Mouse (Mus musculus): ENCODE results near the gene H2-Aa.

The H2-Aa gene

DNA sequence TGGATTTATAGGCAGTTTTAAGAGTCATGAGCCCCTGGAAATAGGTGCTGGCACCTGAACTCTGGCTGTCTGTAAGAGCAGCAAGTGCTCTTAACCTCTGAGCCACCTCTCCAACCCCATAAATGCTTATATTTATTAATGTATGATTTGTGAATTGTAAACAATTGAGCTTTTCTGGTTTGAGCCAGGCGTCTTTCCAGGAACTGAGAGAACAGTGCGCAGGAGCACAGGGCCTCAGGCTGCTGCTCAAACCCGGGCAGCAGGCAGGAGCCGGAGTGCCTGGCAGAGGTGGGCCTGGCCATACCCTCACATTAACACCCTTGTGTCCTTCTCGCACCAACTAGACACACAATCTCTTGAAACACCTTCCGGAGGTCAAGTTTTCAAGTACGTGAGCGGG is 12.4 kb upstream of the H2-Aa start:
- in situ Hi-C loops (cut with MboI) = no loop called here

DNA sequence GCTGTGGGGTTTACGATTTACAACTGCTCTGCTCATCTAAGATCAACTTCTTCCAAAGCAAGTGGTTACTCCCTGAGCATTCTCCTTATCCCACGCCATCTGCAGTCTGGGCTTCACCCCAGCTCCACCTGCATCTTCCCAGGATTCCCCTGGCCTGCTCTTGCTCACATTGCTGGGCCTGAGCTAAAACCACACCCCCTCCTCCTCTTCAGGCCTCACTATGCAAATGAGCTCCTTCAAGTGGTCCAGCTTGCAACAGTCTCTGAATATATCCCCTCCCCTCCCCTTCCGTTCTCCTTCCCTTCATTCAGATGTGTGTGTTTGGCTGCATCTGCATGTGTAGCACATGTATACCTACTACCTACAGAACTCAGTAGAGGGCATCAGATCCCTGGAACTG is 11.7 kb upstream of the H2-Aa start:
- in situ Hi-C loops (cut with MboI) = no loop called here

DNA sequence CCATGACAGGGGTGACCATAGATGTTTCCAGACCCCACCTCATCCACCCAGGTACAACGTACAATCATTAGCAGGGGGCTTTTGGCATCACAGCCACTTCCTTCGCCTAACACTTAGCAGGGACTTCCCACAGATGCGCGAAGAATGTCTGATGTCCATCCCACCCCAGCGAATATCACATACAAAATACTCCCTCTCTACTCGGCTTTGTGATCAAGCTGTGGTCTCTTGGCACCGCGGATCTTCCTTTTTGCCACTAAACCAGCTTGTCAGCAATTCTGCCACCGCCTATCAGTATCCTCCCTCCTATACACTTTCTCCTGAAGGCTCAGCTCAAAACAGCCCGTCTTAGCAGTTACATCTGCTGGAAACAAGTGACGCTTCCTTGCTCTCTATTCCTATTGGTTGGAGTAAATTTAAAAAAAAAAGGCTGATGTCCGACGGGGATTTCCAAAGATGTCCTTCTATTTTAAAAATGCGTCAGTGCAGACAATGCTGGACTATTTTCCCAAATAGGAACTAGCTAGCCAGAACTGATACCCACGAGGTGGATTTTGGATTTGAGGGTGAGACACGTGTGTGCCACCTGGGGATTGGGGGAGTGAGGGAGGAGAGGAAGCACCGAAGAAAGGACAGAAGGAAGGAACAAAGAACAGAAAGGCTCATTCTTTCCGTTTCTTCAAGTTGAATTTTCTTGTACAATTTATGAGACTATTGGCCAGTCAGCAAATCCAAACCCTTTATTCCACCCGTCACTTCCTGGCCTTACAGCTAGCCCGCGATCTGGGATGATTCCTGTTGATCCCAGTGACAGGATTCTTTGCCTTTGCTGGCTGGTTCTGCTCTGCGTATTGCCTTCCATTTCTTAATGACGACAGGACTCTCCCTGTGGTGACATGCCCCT is 8.5 kb upstream of the H2-Aa start:
- in situ Hi-C loops (cut with MboI) = no loop called here

DNA sequence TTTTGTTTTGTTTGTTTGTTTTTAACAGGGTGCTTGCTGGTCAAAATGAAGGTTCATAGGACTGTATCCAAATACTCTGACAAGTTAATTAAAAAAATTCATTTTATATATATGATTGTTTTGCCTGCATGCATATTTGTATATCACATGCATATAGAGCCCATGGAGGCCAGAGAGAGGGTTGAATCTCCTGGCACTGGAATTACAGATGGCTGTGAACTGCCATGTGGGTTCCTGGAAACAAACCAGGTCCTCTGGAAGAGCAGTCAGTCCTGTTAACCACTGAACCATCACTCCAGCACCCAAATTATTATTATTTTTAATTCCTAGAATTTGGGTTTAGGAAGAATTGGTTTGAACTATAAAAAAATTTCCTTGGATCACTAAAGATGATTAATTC is 7.7 kb upstream of the H2-Aa start:
- in situ Hi-C loops (cut with MboI) = no loop called here

DNA sequence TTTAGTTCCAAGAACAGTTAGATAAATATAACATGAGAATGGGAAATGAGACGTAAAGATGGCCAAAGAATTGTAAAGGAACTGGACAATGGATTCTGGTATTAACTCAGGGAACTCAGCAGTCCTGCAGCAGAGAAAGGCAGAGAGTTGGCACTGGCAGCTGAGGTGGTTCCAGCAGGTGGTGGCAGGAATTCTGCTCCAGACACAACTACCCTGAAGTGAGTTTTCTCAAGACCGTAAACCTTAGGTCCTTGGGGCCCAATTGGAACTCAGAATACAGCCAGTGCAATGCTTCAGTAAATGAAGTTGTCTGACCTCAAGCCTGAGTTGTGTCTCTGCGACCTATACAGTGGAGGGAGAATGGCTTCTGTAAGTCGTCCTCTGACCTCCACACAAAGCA is 6.6 kb upstream of the H2-Aa start:
- in situ Hi-C loops (cut with MboI) = no loop called here

DNA sequence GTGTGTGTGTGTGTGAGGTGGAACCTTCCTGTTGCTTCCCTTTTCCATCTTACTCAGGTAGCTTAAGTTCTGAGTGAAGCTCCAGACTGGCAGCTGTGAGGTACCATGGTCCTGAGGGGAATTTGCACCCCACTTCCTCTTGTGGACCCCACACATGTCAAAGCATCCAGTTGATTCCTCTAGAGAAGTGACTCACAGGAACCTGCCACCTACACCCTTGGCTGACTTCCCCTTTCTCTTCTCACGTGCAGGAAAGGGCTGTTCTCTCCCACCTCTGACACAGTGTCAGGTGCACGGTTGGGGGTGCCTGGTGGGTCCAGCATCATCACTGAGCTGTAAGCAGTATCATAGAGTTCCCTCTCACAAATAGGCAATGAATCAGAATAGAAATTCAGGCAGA is 5.9 kb upstream of the H2-Aa start:
- in situ Hi-C loops (cut with MboI) = no loop called here

DNA sequence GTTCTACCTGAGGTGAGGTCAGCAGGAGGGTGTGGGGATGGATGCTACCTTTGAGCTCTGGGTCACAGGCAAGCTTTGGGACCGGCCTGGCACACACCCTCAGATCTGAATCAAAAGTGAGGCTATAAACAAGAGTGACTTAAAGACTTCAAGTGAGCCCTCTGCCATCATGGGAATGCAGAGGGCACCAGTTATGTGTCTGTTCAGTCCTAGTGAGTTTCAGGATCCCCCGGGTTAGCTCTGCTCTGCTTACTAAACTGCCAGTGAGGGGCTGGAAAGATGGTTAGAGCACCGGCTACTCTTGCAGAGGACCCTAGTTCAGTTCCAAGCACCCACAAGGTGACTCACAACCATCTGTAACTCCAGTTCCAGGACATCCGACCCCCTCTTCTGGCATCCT is 4.9 kb upstream of the H2-Aa start:
- in situ Hi-C loops (cut with MboI) = no loop called here

DNA sequence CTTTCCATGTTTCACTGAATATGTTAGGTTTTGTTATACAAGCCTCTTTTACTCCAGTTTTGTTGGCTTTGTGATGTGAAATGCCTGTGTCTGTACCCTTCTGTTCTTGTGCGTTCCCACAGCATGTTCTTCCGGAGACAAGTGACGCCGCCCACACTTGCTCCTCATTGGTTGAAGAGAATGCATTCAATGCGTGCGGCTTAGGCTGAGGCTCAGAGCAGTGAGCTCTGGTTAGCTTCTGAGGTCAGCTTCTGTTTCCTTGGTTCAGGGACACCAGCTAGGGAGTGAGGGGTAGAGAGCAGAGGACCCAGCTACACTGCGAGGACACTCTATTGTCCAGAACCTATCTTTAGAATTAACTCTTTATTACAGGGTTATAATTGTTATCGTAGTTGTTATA is 4.0 kb upstream of the H2-Aa start:
- in situ Hi-C loops (cut with MboI) = no loop called here

DNA sequence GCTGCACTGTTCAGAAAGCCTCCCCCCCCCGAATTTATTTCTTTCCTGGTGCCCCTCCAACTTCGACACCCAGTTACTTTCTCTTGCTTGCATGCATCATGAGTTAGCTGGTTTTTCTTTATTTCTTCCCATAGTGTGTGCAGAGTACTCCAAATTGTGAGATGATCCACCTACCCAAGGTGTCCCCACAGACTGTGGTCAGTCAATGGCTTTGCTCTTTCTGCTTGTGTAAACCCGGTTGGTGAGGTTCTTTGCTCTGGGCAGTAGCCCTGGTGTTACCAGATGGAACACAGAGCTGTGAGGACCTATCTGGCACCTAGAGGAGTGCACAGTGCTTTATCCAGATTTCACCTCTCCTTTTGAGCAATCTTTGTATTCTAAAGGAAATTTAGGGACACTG is 508 bp upstream of the H2-Aa start:
- in situ Hi-C loops (cut with MboI) = no loop called here

DNA sequence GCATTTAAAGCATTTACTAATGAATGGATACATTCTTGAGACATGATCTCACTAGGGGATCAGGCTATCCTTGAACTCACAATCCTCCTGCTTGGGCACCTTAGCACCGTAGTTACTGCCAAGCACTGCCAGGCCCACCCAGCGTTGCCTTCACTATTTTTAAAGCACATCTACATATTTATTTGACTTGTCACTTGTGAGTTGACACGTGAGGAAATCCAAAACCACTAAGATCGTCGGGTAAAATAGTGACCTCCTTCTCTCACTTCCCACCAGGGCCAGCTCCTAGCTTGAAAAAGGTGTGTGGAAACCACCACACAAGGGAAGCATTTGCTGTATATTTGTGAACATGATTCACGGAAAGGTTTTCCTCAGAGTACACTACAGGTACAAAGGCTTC is 624 bp downstream of the H2-Aa start:
- in situ Hi-C loops (cut with MboI) = no loop called here

DNA sequence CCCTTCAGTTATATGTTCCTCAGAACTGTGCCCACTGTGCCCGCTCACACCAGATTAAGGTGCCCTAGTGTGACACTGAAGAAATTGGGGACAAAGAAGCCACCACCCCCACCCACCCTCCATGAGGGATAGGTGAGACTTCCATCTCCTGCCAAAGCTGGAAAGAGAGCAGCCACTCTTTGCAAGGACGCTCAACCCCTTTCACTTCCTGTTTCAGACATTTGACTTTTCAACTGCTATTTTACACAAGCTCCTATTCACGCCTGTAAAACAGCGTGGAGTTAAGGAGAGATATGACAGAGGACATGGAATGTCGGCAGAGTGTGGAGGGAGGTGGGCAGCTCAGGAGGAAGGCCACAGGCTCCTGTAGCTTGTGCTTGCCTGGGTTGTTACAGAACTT is 1.1 kb downstream of the H2-Aa start:
- in situ Hi-C loops (cut with MboI) = no loop called here

DNA sequence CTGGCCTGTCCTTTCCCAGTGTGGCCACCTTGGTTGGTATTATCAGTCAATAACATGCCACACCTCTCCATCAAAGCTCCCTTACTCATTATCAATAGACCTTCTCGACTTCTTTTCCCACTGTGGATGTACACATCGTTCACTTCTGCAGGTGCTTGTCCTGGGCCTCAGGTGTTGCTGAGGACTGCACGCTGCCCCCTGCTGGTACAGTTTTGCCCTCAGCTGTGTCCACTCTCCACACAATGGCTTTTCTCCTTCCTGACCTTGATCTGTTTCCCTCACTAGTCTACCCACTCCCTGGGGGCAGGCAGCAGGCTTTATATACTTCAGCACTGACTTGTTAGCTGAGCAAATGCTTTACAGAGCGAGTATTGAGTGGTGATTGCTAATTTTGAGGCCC is 1.8 kb downstream of the H2-Aa start:
- in situ Hi-C loops (cut with MboI) = no loop called here

DNA sequence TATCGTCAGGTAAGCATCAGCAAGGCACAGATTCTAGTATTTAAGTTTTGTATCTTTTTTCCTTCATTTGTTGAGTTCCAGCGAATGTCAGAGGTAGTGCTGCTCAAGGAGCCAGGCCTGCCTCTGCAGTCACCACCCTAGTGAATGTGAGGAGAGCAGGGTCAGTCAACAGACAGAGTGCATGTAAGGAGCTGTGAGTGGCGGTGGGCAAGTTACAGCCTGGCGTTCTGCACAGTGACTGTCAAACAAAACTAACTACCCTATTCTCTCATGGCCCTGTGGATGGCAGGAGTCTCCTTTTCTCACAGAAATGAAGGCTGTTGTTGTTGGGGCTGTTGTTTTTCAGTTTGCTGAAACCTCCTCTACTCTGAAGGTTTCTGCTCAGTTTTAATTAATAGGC is 2.3 kb downstream of the H2-Aa start:
- in situ Hi-C loops (cut with MboI) = no loop called here

DNA sequence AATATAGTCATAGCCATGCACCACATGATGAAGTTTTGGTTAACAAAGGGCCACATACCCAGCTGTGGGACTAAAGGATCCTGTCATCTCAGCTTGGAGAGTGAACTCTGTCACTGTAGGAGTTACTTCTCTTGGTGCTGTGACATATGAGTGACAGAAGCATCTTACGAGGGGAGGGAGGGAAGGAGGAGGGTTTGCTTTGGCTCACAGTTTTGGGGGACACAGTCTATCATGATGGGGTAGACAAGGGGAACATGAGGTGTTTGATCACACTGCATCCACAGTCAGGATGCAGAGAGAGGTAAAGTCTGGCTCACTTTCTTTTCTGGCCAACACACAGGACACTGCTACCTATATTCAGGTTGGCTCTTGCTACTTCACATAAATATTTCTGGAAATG is 5.8 kb downstream of the H2-Aa start:
- in situ Hi-C loops (cut with MboI) = no loop called here

DNA sequence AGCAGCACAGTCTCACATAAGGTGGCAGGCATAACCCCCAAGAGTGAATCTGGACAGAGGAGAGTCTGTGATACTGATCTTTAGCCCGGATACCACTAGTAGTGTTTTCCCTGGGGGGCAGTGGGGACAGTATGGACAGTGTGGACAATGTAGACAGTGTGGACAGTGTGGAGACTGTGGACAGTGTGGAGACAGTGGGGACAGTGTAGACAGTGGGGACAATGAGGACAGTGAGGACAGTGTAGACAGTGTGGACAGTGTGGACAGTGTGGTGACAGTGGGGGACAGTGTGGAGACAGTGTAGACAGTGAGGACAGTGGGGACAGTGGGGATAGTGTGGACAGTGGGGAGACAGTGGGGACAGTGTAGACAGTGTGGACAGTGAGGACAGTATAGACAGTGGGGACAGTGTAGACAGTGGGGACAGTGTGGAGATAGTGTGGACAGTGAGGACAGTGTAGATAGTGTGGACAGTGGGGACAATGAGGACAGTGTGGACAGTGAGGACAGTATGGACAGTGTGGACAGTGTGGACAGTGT is 7.1 kb downstream of the H2-Aa start:
- in situ Hi-C loops (cut with MboI) = no loop called here

DNA sequence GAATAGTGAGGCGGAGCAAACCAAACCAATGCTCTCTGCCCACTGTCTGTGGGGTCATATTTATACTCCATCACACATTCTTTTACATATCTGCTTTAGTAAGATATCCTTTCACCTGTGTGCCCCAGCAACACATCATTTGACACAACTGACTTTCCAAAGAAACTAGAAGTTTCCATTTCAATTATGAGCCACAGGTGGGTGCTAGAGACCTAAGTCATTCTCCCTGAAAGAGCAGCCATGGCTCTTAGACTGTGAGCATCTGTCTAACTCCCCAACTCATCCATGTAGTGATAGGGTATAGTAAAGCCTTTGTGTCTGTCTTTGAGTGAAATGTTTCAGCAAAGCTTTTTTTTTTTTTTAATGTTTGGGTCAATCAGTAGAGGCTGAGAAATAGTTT is 15.5 kb downstream of the H2-Aa start:
- in situ Hi-C loops (cut with MboI) = no loop called here

DNA sequence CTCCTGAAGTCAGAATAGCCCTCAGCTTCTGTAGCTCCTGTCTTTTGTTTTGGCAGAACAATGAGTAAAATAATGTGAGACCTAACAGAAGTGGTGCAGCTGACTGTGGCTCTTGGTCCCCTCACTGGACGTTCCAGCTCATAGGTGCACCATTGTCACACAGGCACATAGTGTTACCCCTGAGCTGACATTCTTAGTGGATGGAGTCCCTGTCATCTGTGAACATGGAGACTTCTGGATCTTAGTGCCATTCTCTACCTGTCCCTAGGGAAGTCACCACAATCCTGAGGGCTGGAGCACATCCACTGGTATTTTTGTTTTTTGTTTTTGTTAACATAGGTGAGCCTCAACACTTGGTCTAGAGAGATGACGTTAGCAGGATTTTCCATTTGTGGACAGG is 16.7 kb downstream of the H2-Aa start:
- in situ Hi-C loops (cut with MboI) = no loop called here

DNA sequence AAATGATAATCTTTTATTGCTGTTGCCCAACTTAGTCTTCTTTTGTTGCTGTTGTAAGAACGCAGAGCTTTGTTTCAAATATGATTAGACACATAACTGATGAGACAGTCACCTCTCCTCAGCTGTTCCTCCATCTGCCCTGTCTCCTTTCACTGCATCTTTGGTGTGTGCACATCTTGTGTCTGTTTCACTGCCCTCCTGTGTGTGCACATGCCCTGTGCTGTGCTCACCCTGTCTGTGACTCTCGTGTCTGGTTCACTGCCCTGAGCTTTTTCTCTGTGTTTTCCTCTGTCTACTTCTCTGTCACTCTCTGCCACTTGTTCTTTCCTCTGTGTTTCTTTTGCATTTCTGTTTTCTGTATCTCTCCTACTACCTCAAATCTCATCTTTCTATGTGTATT is 17.4 kb downstream of the H2-Aa start:
- in situ Hi-C loops (cut with MboI) = no loop called here

DNA sequence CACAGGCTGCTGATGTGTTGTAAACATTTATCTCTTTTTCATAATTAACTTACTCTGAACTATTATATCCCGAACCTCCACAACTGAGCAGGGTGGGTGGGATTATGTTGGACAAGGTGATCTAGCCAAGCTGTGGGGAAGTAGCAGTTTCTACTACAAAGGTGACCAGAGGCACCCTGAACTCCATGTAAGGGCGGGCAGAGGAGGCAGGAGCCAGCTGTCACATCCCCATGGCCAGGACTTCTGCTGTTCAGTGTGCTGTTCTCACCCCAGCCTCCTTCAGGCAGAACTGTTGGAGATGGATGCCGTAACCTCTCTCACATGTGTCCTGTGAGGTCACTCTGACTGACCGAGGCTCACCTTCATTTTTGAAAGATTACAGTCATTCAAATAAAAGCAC is 17.8 kb downstream of the H2-Aa start:
- in situ Hi-C loops (cut with MboI) = no loop called here

DNA sequence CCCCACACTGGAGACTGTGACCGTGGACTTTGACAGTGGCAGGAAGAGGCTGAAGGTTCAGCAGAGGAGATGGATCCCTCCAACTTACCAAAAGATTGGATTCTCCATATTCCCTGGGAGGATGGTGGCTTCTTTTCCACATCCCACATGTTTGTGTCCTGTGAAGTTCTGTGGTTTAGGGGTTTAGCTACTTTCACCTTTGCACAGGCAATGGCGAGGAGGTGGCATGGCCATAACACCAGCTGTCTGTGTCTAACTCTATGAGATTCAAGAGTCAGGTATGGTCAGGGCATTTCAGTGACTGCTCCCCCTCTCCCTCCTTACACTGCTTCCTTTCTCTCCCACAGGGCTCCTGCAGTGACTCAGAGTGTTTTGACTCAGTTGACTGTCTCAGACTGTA is 18.9 kb downstream of the H2-Aa start:
- in situ Hi-C loops (cut with MboI) = no loop called here

DNA sequence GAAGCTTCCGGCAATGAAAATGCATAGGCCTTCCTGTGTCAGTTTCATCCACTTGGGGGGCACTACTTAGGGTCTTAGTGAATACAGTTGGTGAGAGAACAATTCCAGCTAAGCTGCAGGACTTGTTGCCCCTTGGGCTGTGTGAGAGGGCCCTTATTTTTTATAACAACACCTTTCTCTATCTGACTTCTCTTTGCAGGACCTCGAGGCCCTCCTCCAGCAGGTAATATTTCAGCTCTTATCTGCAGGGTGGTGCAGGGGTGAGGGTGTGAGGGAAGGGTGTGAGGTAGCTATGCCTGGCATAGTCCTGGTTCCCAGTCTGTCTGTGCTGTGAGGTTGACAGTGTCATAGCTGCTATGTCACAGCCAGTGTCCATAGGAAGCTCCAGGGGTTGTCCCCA is 19.4 kb downstream of the H2-Aa start:
- in situ Hi-C loops (cut with MboI) = no loop called here

DNA sequence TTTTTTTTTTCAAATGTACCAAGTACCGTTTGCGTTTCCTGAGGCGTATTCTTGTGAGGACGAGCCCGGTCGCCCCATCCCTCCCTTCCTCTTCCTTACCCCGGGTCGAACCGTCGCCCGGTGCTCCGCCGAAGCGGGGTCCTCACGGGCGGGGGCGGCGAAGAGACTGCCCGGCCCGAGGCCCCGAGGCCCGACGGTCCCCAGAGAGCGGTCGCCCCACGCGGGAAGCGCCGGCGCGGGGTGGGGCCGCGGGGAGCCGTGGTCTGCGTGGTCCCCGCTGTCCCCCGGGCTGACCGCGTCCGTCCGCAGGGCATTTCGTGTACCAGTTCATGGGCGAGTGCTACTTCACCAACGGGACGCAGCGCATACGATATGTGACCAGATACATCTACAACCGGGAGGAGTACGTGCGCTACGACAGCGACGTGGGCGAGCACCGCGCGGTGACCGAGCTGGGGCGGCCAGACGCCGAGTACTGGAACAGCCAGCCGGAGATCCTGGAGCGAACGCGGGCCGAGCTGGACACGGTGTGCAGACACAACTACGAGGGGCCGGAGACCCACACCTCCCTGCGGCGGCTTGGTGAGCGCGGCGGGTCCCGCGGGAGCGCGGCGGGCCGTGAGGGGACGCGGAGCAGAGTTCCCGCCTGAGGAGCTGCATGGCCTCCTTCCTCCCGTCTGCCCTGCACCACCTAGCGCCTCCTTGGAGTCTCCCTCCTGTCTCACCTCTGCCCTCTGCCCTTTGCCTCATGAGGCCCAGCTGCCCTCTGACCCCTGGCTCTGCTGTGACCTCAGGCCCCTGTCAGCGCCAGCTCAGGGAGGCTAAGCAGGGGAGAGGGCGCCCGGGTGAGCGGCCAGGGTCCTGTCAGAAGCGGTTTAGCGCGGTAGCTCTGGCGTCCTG is 22.9 kb downstream of the H2-Aa start:
- in situ Hi-C loops (cut with MboI) = no loop called here

DNA sequence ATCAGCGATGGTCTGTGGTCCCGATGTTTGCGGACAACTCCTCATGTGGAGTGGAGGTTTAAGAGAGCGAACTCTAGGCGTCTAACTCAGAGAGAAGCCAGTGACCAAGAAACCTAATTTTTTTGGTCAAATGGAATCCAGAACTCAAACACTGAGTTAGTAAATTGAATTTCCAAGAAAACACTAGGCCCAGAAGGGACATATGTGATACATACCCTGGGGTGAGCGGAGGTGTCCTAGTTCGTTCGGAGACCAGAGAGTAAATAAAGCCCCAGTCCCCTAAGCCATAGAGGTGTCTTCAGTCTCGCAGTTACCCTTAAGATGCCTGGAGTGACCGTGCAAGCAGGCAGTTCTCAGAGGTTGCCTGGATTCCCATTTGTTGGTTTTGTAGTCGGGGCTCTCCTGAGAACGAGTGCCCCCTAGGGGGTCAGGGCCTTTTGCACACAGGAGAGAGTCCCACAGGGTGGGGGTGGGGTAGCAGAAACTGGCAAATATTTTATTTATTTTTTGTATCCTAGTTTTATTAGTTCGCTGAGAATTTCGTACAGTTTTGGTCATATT is 23.7 kb downstream of the H2-Aa start:
- in situ Hi-C loops (cut with MboI) = no loop called here

Measured in mature B cell (primary cell).